Mouse (Mus musculus) MEL (cell line): ENCODE data around the gene Kitl. TPM values are rescaled to one million over a fixed set of nuclear protein-coding genes. Genes with fewer than 3 reads are reported as not detected.

ENCODE experiments used
- DNase-seq: peaks from one replicate; pipeline ENCODE4 v3.0.0; 2011; ENCODE audit warnings: low read depth, low spot score
- H3K27ac ChIP-seq: 2 replicates; pipeline ENCODE4 v1.5.1; 2012; ENCODE audit warnings: low read depth, mild to moderate bottlenecking, control low read depth, low read length, moderate library complexity; ENCODE audit not compliant: control insufficient read depth
- H3K27me3 ChIP-seq, 2 experiments: fragments of 150-350 bp in 1 of 2; sonication (generic) in 1 of 2; 2 replicates each; pipeline ENCODE4 v1.6.1; 2012; ENCODE audit warnings: low read length in 2 of 2, mild to moderate bottlenecking in 2 of 2, improper control_type of control experiment in 1 of 2, moderate library complexity in 1 of 2; ENCODE audit not compliant: insufficient read depth in 2 of 2, control insufficient read depth in 1 of 2
- H3K36me3 ChIP-seq, 2 experiments: 2 replicates each; pipeline ENCODE4 v1.6.1; 2012 to 2014; ENCODE audit warnings: low read length in 2 of 2, improper control_type of control experiment in 1 of 2, inconsistent platforms in 1 of 2, mild to moderate bottlenecking in 1 of 2; ENCODE audit not compliant: insufficient read depth in 2 of 2, control insufficient read depth in 1 of 2
- H3K4me1 ChIP-seq, 2 experiments: fragments of 150-350 bp in 1 of 2; sonication (generic) in 1 of 2; 2 replicates each; pipeline ENCODE4 v1.6.1; 2012; ENCODE audit warnings: low read length in 2 of 2, improper control_type of control experiment in 1 of 2, mild to moderate bottlenecking in 1 of 2; ENCODE audit not compliant: insufficient read depth in 2 of 2, control insufficient read depth in 1 of 2
- H3K4me3 ChIP-seq, 2 experiments: fragments of 150-350 bp in 1 of 2; sonication (generic) in 1 of 2; 2 replicates each; pipeline ENCODE4 v1.5.1; 2012; ENCODE audit warnings: low read depth in 2 of 2, low read length in 2 of 2, mild to moderate bottlenecking in 2 of 2, moderate library complexity in 2 of 2, control low read depth in 1 of 2, improper control_type of control experiment in 1 of 2; ENCODE audit not compliant: control insufficient read depth in 1 of 2, insufficient read depth in 1 of 2
- H3K79me2 ChIP-seq: 2 replicates; pipeline ENCODE4 v1.6.1; 2012; ENCODE audit warnings: mild to moderate bottlenecking, low read length, moderate library complexity; ENCODE audit not compliant: control insufficient read depth, poor library complexity, insufficient read depth
- H3K9ac ChIP-seq: 2 replicates; pipeline ENCODE4 v1.6.1; 2012; ENCODE audit warnings: low read depth, mild to moderate bottlenecking, control low read depth, low read length, moderate library complexity; ENCODE audit not compliant: control insufficient read depth, poor library complexity, severe bottlenecking
- H3K9me3 ChIP-seq: fragments of 150-350 bp; sonication (generic); replicated peaks from 2 replicates; pipeline ENCODE4 v1.6.1; 2012; ENCODE audit warnings: mild to moderate bottlenecking, low read length, improper control_type of control experiment, moderate library complexity; ENCODE audit not compliant: insufficient read depth
- CHD1 ChIP-seq: IDR thresholded peaks from 2 replicates; pipeline ENCODE4 v1.6.1; 2012; ENCODE audit warnings: low read depth, mild to moderate bottlenecking, inconsistent platforms, low read length, improper control_type of control experiment
- CHD2 ChIP-seq: IDR thresholded peaks from 2 replicates; pipeline ENCODE4 v1.6.1; 2011; ENCODE audit warnings: low read length, improper control_type of control experiment
- CTCF ChIP-seq, 3 experiments: IDR thresholded peaks in 2 of 3; conservative IDR thresholded peaks in 1 of 3; 2 replicates each; pipeline ENCODE4 v1.5.1; 2011 to 2012; ENCODE audit warnings: low read length in 3 of 3, low read depth in 2 of 3, mild to moderate bottlenecking in 2 of 3, improper control_type of control experiment in 1 of 3, inconsistent platforms in 1 of 3, mixed read lengths in 1 of 3, moderate library complexity in 1 of 3; ENCODE audit not compliant: control insufficient read depth in 1 of 3, insufficient read depth in 1 of 3, poor library complexity in 1 of 3, severe bottlenecking in 1 of 3
- E2F4 ChIP-seq: IDR thresholded peaks from 2 replicates; pipeline ENCODE4 v1.6.1; 2011; ENCODE audit warnings: low read depth, low read length, improper control_type of control experiment, borderline replicate concordance
- EP300 ChIP-seq, 2 experiments: IDR thresholded peaks; 2 replicates each; pipeline ENCODE4 v1.6.1; 2011; ENCODE audit warnings: improper control_type of control experiment in 2 of 2, low read length in 2 of 2, low read depth in 1 of 2, mild to moderate bottlenecking in 1 of 2
- GATA1 ChIP-seq: IDR thresholded peaks from 2 replicates; pipeline ENCODE4 v1.6.1; 2011; ENCODE audit warnings: low read depth, low read length, improper control_type of control experiment
- MAFK ChIP-seq: IDR thresholded peaks from 2 replicates; pipeline ENCODE4 v1.6.1; 2011; ENCODE audit warnings: low read depth, mild to moderate bottlenecking, low read length, improper control_type of control experiment, borderline replicate concordance
- MEF2A ChIP-seq: IDR thresholded peaks from 2 replicates; pipeline ENCODE4 v1.6.1; 2014; ENCODE audit warnings: low read depth, mild to moderate bottlenecking, inconsistent platforms, low read length, improper control_type of control experiment; ENCODE audit not compliant: poor library complexity, insufficient replicate concordance, severe bottlenecking; ENCODE audit errors: extremely low read depth
- MYB ChIP-seq: IDR thresholded peaks from 2 replicates; pipeline ENCODE4 v1.6.1; 2011; ENCODE audit warnings: mild to moderate bottlenecking, low read depth, low read length, improper control_type of control experiment
- NELFE ChIP-seq: IDR thresholded peaks from 2 replicates; pipeline ENCODE4 v1.6.1; 2011; ENCODE audit warnings: low read depth, low read length, improper control_type of control experiment
- POLR2A ChIP-seq, 2 experiments: IDR thresholded peaks; 2 replicates each; pipeline ENCODE4 v1.6.1; 2011 to 2012; ENCODE audit warnings: low read length in 2 of 2, mild to moderate bottlenecking in 2 of 2, control low read depth in 1 of 2, improper control_type of control experiment in 1 of 2, low read depth in 1 of 2, moderate library complexity in 1 of 2; ENCODE audit not compliant: control insufficient read depth in 1 of 2, insufficient read depth in 1 of 2, poor library complexity in 1 of 2
- POLR2AphosphoS2 ChIP-seq: IDR thresholded peaks from 2 replicates; pipeline ENCODE4 v1.6.1; 2011; ENCODE audit warnings: low read length, improper control_type of control experiment
- POLR2AphosphoS5 ChIP-seq: IDR thresholded peaks from 2 replicates; pipeline ENCODE4 v1.6.1; 2012; ENCODE audit warnings: low read depth, borderline replicate concordance, mild to moderate bottlenecking, inconsistent platforms, low read length, moderate library complexity, mixed read lengths
- TAL1 ChIP-seq: IDR thresholded peaks from 2 replicates; pipeline ENCODE4 v1.6.1; 2012; ENCODE audit warnings: mild to moderate bottlenecking, inconsistent platforms, low read length, moderate library complexity, mixed read lengths
- TCF12 ChIP-seq: IDR thresholded peaks from 2 replicates; pipeline ENCODE4 v1.6.1; 2014; ENCODE audit warnings: low read depth, mild to moderate bottlenecking, inconsistent platforms, low read length, improper control_type of control experiment, moderate library complexity
- ZKSCAN1 ChIP-seq: IDR thresholded peaks from 2 replicates; pipeline ENCODE4 v1.6.1; 2012; ENCODE audit warnings: low read depth, mild to moderate bottlenecking, inconsistent platforms, low read length, improper control_type of control experiment, moderate library complexity
- polyA plus RNA-seq, 2 experiments: library from polyadenylated mRNA; stranded (reverse) in 1 of 2; unstranded in 1 of 2; fragments of >175 nt in 1 of 2; fragments of >200 nt in 1 of 2; gene quantifications; 2 replicates each; pipeline versions ENCODE4 v1.2.1 to v1.2.4; 2012; ENCODE audit warnings: low replicate concordance in 2 of 2, low read depth in 1 of 2; ENCODE audit not compliant: insufficient read length in 2 of 2, insufficient read depth in 1 of 2, missing spikeins in 1 of 2
- total RNA-seq: library from RNA; depleted of rRNA; stranded (reverse); fragments of 300-350 nt; gene quantifications from 2 replicates; pipeline ENCODE4 v1.2.3, GENCODE M21; 2012

Gene Kitl
- total and polyA plus RNA-seq, 3 experiments = not detected

GRCm38 (mm10) chr10:100017771-100018070 is 2.3 kb downstream of the Kitl start:
- no peaks in the 10 kb centered on the region for H3K4me1 ChIP-seq
- no peaks in the 10 kb centered on the region for H3K27me3 ChIP-seq
- no peaks in the 10 kb centered on the region for H3K9me3 ChIP-seq
- TF ChIP-seq POLR2AphosphoS2 (no peak), CTCF (IDR thresholded peaks at IDR 0.05 in 2 of 3, conservative IDR thresholded peaks at IDR 0.05 in 1 of 3; ENCODE audit: control insufficient read depth in 1 of 3, insufficient read depth in 1 of 3, low read depth in 2 of 3, low read length in 3 of 3, poor library complexity in 1 of 3, severe bottlenecking in 1 of 3) (no peak), NELFE (no peak), MEF2A (no peak), EP300 (IDR thresholded peaks at IDR 0.05; ENCODE audit: low read depth in 1 of 2, low read length in 2 of 2) (no peak), MAFK (no peak), TAL1 (no peak), POLR2A (IDR thresholded peaks at IDR 0.05; ENCODE audit: control insufficient read depth in 1 of 2, insufficient read depth in 1 of 2, low read depth in 1 of 2, low read length in 2 of 2, poor library complexity in 1 of 2) (no peak), CHD1 (no peak), MYB (no peak), GATA1 (no peak), TCF12 (no peak), ZKSCAN1 (no peak), CHD2 (no peak)
- no peaks in the 10 kb centered on the region for H3K79me2 ChIP-seq
- H3K27ac ChIP-seq = no peak overlapping the region
- no peak overlapping the region for H3K9ac ChIP-seq
- DNase-seq = no peak
- H3K4me3 ChIP-seq = no peak overlapping the region
- H3K36me3 ChIP-seq = no peaks in the 10 kb centered on the region

GRCm38 (mm10) chr10:100018493-100018892 is 3.1 kb downstream of the Kitl start:
- Histone ChIP-seq H3K9me3 (no peaks in the 10 kb centered on the region), H3K79me2 (no peaks in the 10 kb centered on the region), H3K27me3 (no peaks in the 10 kb centered on the region), H3K9ac (no peak overlapping the region)
- TF ChIP-seq E2F4 = no peak
- no peak for TF ChIP-seq MAFK
- TF ChIP-seq ZKSCAN1 = no peak
- no peak for TF ChIP-seq POLR2AphosphoS5
- TF ChIP-seq, all 39 proteins: peak for 0
- no peak for DNase-seq
- Histone ChIP-seq H3K36me3 (no peaks in the 10 kb centered on the region), H3K27ac (no peak overlapping the region), H3K4me3 (no peak overlapping the region), H3K4me1 (no peaks in the 10 kb centered on the region)
